Mouse (Mus musculus): ENCODE results near the gene Arl6. TPM values are rescaled to one million over a fixed set of nuclear protein-coding genes. Genes with fewer than 3 reads are reported as not detected.

Arl6 gene
- total and polyA plus RNA-seq, 3 experiments: not detected

DNA sequence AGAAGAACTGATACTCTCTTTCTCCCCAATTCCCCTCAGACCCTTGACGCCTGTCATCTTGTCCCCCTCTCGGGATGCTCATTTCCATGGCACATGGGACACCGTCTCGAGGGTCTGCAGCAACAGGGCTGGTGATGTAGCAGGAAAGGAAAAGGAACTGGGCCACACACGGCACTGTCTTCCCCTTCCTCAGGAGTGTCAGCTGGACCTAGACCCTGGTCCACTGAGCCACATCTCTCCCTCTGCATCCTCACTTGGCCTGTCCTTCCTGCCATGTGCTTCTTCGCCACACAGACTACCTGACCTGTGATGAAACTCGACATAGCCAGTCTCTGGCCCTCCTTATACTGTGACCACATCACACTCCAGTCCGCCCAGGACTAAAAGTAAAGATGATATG is 52.3 kb downstream of the Arl6 start:
- DNase-seq (ENCODE audit: low read depth, low spot score): no peak
- H3K27ac ChIP-seq (ENCODE audit: control insufficient read depth, low read depth, low read length): no peak overlapping the region
- TF ChIP-seq TAL1 (IDR thresholded peaks at IDR 0.05; ENCODE audit: low read length) (no peak), CHD1 (IDR thresholded peaks at IDR 0.05; ENCODE audit: low read depth, low read length) (no peak), RCOR1 (IDR thresholded peaks at IDR 0.05; ENCODE audit: low read depth, low read length) (no peak), USF1 (IDR thresholded peaks at IDR 0.05; ENCODE audit: low read depth, low read length) (no peak), POLR2AphosphoS5 (IDR thresholded peaks at IDR 0.05; ENCODE audit: borderline replicate concordance, low read depth, low read length) (no peak), TBP (IDR thresholded peaks at IDR 0.05; ENCODE audit: low read depth, low read length) (no peak)
- H3K9me3 ChIP-seq (replicated peaks; ENCODE audit: insufficient read depth, low read length): no peaks in the 10 kb centered on the region
- H3K4me3 ChIP-seq (ENCODE audit: control insufficient read depth in 1 of 2, insufficient read depth in 1 of 2, low read depth in 2 of 2, low read length in 2 of 2): no peak overlapping the region
- no peaks in the 10 kb centered on the region for H3K4me1 ChIP-seq (ENCODE audit: control insufficient read depth in 1 of 2, insufficient read depth in 2 of 2, low read length in 2 of 2)
- H3K27me3 ChIP-seq (ENCODE audit: control insufficient read depth in 1 of 2, insufficient read depth in 2 of 2, low read length in 2 of 2): no peaks in the 10 kb centered on the region
- no peak overlapping the region for H3K9ac ChIP-seq (ENCODE audit: control insufficient read depth, low read depth, low read length, poor library complexity, severe bottlenecking)
- H3K79me2 ChIP-seq (ENCODE audit: control insufficient read depth, insufficient read depth, low read length, poor library complexity): no peaks in the 10 kb centered on the region
- no peaks in the 10 kb centered on the region for H3K36me3 ChIP-seq (ENCODE audit: control insufficient read depth in 1 of 2, insufficient read depth in 2 of 2, low read length in 2 of 2)

- no peaks in the 10 kb centered on the region for H3K9me3 ChIP-seq (replicated peaks; ENCODE audit: insufficient read depth, low read length)
- no peaks in the 10 kb centered on the region for H3K79me2 ChIP-seq (ENCODE audit: control insufficient read depth, insufficient read depth, low read length, poor library complexity)
- no peak overlapping the region for H3K4me3 ChIP-seq (ENCODE audit: control insufficient read depth in 1 of 2, insufficient read depth in 1 of 2, low read depth in 2 of 2, low read length in 2 of 2)
- H3K36me3 ChIP-seq (ENCODE audit: control insufficient read depth in 1 of 2, insufficient read depth in 2 of 2, low read length in 2 of 2): no peaks in the 10 kb centered on the region
- no peak overlapping the region for H3K27ac ChIP-seq (ENCODE audit: control insufficient read depth, low read depth, low read length)
- H3K27me3 ChIP-seq (ENCODE audit: control insufficient read depth in 1 of 2, insufficient read depth in 2 of 2, low read length in 2 of 2): no peaks in the 10 kb centered on the region
- TF ChIP-seq ELF1 (IDR thresholded peaks at IDR 0.05; ENCODE audit: low read depth, low read length): no peak
- TF ChIP-seq TBP (IDR thresholded peaks at IDR 0.05; ENCODE audit: low read depth, low read length): no peak
- no peak for TF ChIP-seq GABPA (IDR thresholded peaks at IDR 0.05; ENCODE audit: low read depth, low read length)
- no peak for TF ChIP-seq POLR2A (IDR thresholded peaks at IDR 0.05; ENCODE audit: control insufficient read depth in 1 of 2, insufficient read depth in 1 of 2, low read depth in 1 of 2, low read length in 2 of 2, poor library complexity in 1 of 2)
- no peaks in the 10 kb centered on the region for H3K4me1 ChIP-seq (ENCODE audit: control insufficient read depth in 1 of 2, insufficient read depth in 2 of 2, low read length in 2 of 2)
- DNase-seq (ENCODE audit: low read depth, low spot score): no peak
- H3K9ac ChIP-seq (ENCODE audit: control insufficient read depth, low read depth, low read length, poor library complexity, severe bottlenecking): no peak overlapping the region
Observed at GRCm38 (mm10) chr16:59586276-59586675, 52.9 kb downstream of the Arl6 start.

GRCm38 (mm10) chr16:59585706-59586244 is 53.4 kb downstream of the Arl6 start:
- Histone ChIP-seq H3K9me3 (replicated peaks; ENCODE audit: insufficient read depth, low read length) (no peaks in the 10 kb centered on the region), H3K4me3 (ENCODE audit: control insufficient read depth in 1 of 2, insufficient read depth in 1 of 2, low read depth in 2 of 2, low read length in 2 of 2) (no peak overlapping the region), H3K9ac (ENCODE audit: control insufficient read depth, low read depth, low read length, poor library complexity, severe bottlenecking) (no peak overlapping the region), H3K79me2 (ENCODE audit: control insufficient read depth, insufficient read depth, low read length, poor library complexity) (no peaks in the 10 kb centered on the region), H3K27me3 (ENCODE audit: control insufficient read depth in 1 of 2, insufficient read depth in 2 of 2, low read length in 2 of 2) (no peaks in the 10 kb centered on the region), H3K27ac (ENCODE audit: control insufficient read depth, low read depth, low read length) (no peak overlapping the region), H3K4me1 (ENCODE audit: control insufficient read depth in 1 of 2, insufficient read depth in 2 of 2, low read length in 2 of 2) (no peaks in the 10 kb centered on the region), H3K36me3 (ENCODE audit: control insufficient read depth in 1 of 2, insufficient read depth in 2 of 2, low read length in 2 of 2) (no peaks in the 10 kb centered on the region)
- TF ChIP-seq GATA1 (IDR thresholded peaks at IDR 0.05; ENCODE audit: low read depth, low read length) (no peak), MYC (IDR thresholded peaks at IDR 0.05; ENCODE audit: low read depth, low read length) (no peak), USF2 (IDR thresholded peaks at IDR 0.05; ENCODE audit: borderline replicate concordance in 1 of 2, insufficient read depth in 1 of 2, low read depth in 1 of 2, low read length in 2 of 2) (no peak), POLR2AphosphoS5 (IDR thresholded peaks at IDR 0.05; ENCODE audit: borderline replicate concordance, low read depth, low read length) (no peak), CHD1 (IDR thresholded peaks at IDR 0.05; ENCODE audit: low read depth, low read length) (no peak), KAT2A (conservative IDR thresholded peaks at IDR 0.05; ENCODE audit: low read depth, low read length) (no peak), TAL1 (IDR thresholded peaks at IDR 0.05; ENCODE audit: low read length) (no peak), ZNF384 (IDR thresholded peaks at IDR 0.05; ENCODE audit: low read depth, low read length) (no peak), ELF1 (IDR thresholded peaks at IDR 0.05; ENCODE audit: low read depth, low read length) (no peak), BHLHE40 (IDR thresholded peaks at IDR 0.05; ENCODE audit: borderline replicate concordance, low read depth, low read length) (no peak), MAZ (IDR thresholded peaks at IDR 0.05; ENCODE audit: low read depth, low read length) (no peak), NRF1 (IDR thresholded peaks at IDR 0.05; ENCODE audit: insufficient read depth, low read depth, low read length, poor library complexity, severe bottlenecking) (no peak), MEF2A (IDR thresholded peaks at IDR 0.05; ENCODE audit: extremely low read depth, insufficient replicate concordance, low read depth, low read length, poor library complexity, severe bottlenecking) (no peak), JUND (IDR thresholded peaks at IDR 0.05; ENCODE audit: low read depth, low read length) (no peak)
- DNase-seq (ENCODE audit: low read depth, low spot score): no peak

Data from MEL (cell line).